Mouse (Mus musculus): ENCODE measurements around the gene Tnni1.
A peak's percentile ranks its signal among the peaks of the same experiment; 100 is the strongest.

The Tnni1 gene

DNA sequence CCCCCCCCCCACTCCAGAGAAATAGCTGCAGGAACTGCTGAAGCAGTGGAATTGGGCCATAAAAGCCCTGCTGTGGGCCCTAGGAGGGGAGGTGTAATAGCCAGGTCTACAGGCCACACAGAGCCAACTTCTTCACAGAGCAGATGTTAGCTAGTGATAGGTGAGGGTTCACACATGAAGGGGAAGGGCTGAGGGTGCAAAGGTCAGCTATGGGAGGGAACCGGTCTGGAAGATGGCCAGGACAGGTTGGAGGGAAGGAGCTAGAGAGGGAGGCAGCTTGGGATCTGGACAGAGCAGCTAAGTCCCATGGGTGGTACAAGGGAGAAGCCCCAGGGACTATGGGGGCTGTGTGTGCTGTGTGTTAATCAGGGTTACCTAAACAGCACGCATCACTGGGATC is 30.9 kb downstream of the Tnni1 start:
- DNase-seq (ENCODE audit: low spot score in 2 of 2) = no peak

GRCm38 (mm10) chr1:135811016-135811646 is 31.9 kb downstream of the Tnni1 start:
- DNase-seq (ENCODE audit: low spot score in 2 of 2) = peak; percentile 83 to 94

DNA sequence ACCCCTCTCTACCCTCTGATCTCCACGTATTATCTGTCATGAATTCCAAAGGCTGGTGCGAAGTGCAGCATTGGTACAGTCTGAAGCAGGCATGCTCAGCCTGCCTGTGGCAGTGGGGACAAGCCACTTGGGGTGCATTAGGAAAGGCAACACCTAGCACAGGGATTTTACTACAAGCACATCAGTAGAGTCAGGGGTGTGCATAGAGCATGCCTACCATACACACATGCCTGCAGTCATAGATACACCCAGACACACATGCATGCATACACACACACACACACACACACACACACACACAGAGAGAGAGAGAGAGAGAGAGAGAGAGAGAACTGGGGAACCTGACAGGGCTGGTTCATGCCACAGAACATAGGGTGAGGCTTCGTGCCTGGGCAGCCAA is 33.0 kb downstream of the Tnni1 start:
- no peak for DNase-seq (ENCODE audit: low spot score in 2 of 2)

- DNase-seq (ENCODE audit: low spot score in 2 of 2) = no peak
These were observed 33.4 kb downstream of the Tnni1 start for GRCm38 (mm10) chr1:135812618-135813017.

- no peak for DNase-seq (ENCODE audit: low spot score in 2 of 2)
These were observed 33.8 kb downstream of the Tnni1 start for GRCm38 (mm10) chr1:135813071-135813470.

DNA sequence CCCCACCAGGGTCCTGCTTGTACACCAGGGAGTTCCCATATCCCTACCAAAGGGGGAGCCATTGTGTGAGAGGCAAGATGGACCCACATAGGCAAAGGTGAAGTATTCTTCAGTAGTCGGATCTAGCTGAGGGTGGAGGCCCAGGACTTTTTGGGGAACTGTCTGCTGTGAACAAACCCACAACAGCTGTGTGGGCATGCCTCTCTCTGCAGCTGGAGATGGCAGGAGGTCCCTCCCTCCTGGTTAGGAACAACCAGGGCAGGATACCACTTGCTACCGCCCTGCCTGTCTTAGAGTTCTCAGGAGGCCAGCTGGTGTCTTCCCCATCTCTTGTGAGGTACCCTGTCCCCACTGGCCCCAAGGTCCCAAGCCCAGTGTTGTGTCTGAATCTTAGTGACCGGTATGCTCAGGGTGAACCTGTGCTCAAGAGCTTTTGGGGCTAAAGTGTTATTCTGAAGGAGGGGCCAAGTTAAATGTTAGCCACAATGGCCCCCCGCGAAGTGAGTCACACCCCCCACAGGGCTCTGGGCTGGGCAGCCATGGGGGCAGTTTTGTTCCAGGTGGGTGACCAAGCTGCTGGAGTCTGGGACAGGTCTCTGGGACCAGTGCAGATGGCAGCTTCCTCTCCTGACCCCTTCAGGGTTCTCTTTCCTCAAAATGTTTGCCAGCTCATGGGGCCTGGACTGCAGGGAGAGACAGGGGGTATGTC is 34.6 kb downstream of the Tnni1 start:
- peak; percentile 54 to 66 for DNase-seq (ENCODE audit: low spot score in 2 of 2)

GRCm38 (mm10) chr1:135814531-135814930 is 35.3 kb downstream of the Tnni1 start:
- DNase-seq (ENCODE audit: low spot score in 2 of 2) = no peak

DNA sequence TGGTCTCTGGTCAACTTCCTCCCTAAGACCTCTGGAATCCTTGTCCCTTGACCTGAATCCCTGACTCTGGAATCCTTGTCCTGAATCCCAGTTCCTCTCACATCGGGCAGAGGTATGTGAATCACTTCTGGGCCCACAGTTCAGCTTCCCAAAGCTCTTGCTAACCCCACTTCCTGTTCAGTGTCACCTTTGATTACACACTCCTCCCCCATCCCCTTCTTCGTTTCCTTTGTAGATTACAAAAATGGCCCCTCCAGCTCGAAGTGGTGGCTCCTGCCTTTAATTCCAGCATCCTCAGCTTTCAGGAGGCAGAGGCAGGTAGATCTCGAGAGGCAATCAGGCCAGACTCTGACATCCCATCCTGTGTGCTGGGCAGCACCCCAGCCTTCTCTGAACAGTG is 38.4 kb downstream of the Tnni1 start:
- DNase-seq (ENCODE audit: low spot score in 2 of 2) = peak in 1 of 2 experiments; percentile 26

GRCm38 (mm10) chr1:135818481-135819086 is 39.4 kb downstream of the Tnni1 start, which contains the start of gene Lad1:
TSS of gene Lad1 (plus strand) at chr1:135818598.
- no peak for DNase-seq (ENCODE audit: low spot score in 2 of 2)

DNA sequence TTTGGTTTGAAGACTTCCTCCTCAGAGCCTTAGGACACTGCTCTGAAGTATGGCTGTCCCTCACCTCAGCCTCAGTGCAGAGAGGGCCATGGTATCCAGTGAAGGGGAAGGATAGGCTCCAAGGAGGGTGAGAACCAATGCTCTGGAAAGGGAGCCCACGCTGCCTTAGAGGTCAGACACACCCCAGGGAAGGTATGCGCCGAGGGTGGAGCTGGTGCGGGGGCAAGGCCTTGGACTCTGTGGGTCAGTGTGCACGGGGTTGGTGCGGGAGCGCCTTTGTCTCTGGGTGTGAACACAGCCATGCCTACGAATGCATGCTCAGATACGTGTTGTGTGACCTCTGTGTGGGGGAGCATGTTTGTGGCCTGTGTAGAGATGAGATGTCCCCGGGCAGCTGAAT is 40.8 kb downstream of the Tnni1 start:
- DNase-seq (ENCODE audit: low spot score in 2 of 2) = no peak

GRCm38 (mm10) chr1:135820736-135821364 is 41.6 kb downstream of the Tnni1 start:
- no peak for DNase-seq (ENCODE audit: low spot score in 2 of 2)

DNA sequence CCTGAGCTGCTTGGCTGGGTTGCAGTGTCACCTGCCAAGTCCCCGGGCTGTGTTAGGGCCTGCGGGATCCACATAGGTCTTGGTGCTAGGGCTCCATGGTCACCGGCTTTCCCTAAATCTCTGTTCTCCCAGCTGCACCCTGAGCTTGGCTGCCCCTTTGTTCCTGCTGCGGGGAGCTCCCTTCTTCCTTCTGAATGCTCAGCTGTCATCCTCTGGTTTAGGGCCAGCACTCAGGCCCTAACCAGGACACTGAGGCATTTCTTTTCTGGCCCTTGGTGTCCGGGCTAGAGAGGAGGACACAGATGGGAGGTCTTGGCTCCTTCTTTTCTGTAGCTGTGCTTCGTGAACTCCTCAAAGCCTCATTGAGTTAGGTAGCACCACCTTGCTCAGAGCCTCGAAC is 42.5 kb downstream of the Tnni1 start:
- DNase-seq (ENCODE audit: low spot score in 2 of 2) = no peak

DNA sequence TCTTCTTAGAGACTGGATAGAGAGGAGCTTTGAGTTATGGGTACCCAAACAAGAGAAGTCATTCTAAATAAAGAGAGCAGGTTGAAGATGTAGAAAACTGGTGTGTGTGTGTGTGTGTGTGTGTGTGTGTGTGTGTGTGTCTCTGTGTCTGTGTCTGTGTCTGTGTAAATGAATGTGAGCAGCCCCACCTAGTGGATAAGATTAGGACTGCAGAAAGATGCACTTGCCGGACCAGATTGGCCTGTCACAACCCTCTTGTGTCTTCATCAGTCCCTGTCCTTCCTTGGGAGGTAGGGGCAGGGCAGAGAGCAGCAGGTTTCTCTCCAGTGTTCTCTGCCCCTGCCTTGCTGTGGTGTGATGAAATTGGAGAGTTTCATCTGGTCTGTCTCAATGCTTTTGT is 49.7 kb downstream of the Tnni1 start:
- DNase-seq (ENCODE audit: low spot score in 2 of 2) = peak in 1 of 2 experiments; percentile 48

DNA sequence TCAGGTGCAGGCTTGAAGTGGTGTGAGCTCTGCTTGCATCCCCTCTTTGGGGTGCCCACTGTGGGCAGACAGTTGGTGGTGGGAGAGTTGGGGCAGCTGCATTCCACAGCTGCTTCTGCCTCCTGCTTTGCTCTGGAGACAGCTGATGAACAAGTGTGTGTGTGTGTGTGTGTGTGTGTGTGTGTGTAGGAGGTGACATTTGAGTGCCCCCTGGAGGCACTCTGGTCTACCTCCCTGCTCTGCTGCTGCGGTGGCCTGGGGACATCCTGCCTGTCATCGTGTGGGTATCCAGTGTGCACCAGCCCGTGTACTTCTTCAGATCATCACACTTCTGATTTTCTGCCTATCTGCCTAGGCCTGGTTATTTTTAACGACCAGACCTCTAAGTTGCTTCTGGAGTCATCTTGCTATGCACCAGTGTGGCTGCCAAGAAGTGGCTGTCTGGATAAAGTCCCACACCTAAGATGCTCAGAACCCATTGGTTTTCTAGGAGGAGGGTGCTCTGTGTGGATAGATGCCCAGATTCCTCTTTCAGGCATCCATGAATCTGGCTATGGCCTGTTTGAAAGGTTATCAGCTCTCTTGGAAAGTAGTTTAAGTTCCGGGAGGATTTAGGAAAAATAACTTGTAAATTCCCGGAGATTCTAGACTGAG is 55.1 kb downstream of the Tnni1 start:
- peak; percentile 19 to 47 for DNase-seq (ENCODE audit: low spot score in 2 of 2)

DNA sequence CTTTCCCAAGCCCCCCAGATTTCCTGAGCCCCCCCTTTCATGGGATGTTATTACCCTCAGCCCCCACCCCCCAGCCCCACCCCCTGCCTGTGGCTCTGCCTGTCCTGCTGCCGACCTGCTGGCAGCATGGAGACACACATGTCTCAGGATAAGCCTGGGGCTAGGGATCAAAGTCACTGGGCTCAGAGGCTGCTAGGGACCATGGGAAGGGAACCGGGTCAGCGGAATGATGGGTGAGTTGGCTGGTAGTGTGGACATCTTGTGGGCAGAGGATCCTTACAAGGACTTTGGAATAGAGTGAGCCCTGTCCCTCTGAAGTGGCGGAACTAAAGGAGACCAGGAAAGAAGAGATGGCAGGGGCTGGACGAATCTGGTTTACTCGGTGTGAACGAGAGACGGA is 55.7 kb downstream of the Tnni1 start:
- DNase-seq (ENCODE audit: low spot score in 2 of 2) = no peak

GRCm38 (mm10) chr1:135835716-135836483 is 56.7 kb downstream of the Tnni1 start, which contains the start of gene Tnnt2:
TSS of gene Tnnt2 (plus strand) at chr1:135836354.
- DNase-seq (ENCODE audit: low spot score in 2 of 2) = no peak

DNA sequence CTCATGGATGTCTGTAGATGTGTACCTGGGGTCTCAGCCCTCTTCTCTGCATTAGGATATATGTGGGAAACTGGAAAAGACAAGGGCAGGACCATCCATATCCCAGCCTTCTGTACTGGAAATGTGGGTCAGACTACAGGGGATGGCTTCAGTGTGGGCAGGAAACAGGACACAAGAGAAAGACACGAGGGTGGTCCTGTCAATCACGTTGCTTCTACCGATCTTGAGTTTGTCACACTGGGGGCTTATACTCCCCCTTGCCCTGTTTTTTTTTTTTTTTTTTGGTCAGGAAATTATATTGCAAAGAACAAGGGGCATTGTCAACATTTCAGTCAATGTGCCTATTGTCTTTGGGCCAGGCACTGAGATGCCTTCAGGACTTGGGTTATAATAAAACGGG is 59.4 kb downstream of the Tnni1 start:
- DNase-seq (ENCODE audit: low spot score in 2 of 2) = no peak

DNA sequence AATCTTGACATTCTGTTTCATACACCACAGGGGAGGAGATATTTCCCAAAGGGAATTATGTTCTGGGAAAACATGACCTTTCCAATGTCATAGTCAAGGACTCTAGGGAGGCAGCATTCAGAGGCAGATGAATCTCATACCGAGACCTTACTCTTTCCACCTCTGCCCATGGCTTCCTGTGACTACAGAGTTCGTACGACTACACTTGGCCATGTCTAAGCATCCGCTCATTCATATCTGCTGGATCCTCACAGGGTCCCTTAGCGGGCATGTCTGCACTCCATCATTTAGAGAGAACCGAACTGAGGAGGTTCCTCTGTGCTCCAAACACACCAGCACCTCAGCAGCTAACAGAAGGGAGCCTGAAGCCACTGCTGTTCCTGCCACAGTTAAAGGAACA is 59.8 kb downstream of the Tnni1 start:
- no peak for DNase-seq (ENCODE audit: low spot score in 2 of 2)

GRCm38 (mm10) chr1:135840675-135841395 is 61.6 kb downstream of the Tnni1 start:
- DNase-seq (ENCODE audit: low spot score in 2 of 2) = no peak

DNA sequence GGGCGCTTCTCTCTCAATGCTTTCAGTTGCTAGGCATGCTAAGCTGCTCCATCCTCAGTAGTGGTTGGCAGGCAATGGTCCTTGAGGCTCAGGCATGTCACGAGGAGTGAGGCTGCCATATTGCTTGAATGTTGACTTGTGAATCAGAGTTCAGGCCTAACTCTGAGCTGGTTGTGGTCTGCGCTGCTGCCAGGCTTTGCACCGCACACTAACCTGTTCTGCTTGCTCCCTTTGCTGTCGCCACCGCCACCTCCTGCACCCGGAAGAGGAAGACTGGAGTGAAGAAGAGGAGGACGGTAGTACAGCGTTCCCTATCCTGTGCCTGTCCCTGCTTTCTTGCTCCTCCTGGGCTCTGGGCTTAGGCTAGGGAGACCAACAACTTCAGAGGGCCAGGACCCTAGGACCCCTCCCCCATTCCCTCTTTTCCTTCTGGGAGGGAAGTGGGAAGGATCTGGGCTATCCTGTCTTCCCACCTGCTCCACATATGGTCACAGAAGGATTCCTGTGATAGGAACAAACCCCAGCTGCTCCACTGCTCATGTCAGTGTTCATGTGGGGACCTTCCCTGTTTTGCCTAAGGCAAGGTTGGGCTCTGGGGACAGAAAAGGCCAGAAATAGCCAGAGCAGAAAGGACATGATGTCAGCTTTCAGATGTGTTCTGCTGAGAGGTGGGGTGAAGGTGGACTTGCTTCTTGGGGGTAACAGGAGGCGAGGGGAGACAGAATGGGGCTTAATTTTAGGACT is 64.5 kb downstream of the Tnni1 start:
- DNase-seq (ENCODE audit: low spot score in 2 of 2) = no peak

All from thymus, postnatal 10 days (tissue).